Mouse (Mus musculus): ENCODE measurements around the gene Man2b1. TPM values are rescaled to one million over a fixed set of nuclear protein-coding genes. Genes with fewer than 3 reads are reported as not detected.
"Not testable (repeated sequence)": the region's sequence is repeated elsewhere in the genome, so short reads cannot be mapped to it uniquely, and the experiment has no call there.

Man2b1 gene
- polyA plus RNA-seq, 1 experiment from 2014 or later = 18.7 TPM

DNA sequence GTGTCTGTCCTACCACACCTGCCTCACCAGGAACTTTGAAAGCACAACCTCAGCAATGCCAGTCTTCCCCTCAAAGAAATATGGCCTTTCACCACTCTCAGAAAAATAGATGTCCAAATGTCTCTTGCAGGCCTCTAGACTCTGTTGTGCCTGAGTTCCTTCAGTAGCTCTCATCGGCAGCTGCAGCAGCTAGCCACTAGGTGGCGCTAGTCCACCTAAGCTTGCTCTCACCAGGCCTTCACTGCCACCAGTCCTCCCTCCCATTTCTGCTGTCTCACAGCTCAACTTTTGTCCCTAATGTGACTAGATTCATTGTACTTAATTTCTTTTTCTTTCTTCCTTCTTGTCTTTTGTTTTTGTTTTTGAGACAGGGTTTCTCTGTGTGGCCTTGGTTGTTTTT lies 6.1 kb upstream of the Man2b1 start:
- ATAC-seq (ENCODE audit: low FRiP score, low read depth) = peak; percentile 31; the same call in 1 of the 2 replicates
- 0% methylated on average over 2 of the region's 2 CpGs for WGBS
- no peaks in the 10 kb centered on the region for H3K9me3 ChIP-seq

DNA sequence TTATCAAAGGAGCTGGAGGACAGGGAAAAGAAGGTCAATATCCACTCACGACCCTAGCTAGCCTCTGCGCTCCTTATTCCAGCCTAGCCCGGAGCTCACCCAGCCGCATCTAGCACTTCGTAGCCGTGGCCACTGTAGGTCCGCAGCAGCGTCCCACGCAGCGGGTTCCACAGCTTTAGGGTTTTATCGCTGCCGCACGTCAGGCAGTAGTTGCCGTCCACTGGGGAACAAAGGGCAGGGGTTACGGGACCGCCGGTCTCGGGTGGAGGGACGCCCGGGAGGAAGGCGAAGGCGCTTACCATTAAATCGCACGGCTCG lies 2.9 kb upstream of the Man2b1 start:
- H3K9me3 ChIP-seq = no peaks in the 10 kb centered on the region
- peak overlapping the region; percentile 88 for H3K9ac ChIP-seq
- H3K4me2 ChIP-seq (replicated peaks) = peak overlapping the region; percentile 91
- H3K27me3 ChIP-seq (replicated peaks) = no peaks in the 10 kb centered on the region
- WGBS = 1% methylated on average over 25 of the region's 25 CpGs
- peaks cover 22% of the 10 kb centered on the region for H3K36me3 ChIP-seq
- no peak for ATAC-seq (ENCODE audit: low FRiP score, low read depth)
- H3K4me1 ChIP-seq = peaks cover 32% of the 10 kb centered on the region
- peak overlapping the region; percentile 15; the same call in 1 of the 2 replicates for H3K27ac ChIP-seq
- peak overlapping the region; percentile 76 for H3K4me3 ChIP-seq

More for the DNA sequence above, 6.1 kb upstream of the Man2b1 start:
- Histone ChIP-seq H3K27me3 (replicated peaks) (no peaks in the 10 kb centered on the region), H3K36me3 (peaks cover 37% of the 10 kb centered on the region), H3K9ac (no peak overlapping the region), H3K4me1 (peaks cover 31% of the 10 kb centered on the region), H3K27ac (no peak overlapping the region), H3K4me2 (replicated peaks) (no peak overlapping the region), H3K4me3 (no peak overlapping the region)

DNA sequence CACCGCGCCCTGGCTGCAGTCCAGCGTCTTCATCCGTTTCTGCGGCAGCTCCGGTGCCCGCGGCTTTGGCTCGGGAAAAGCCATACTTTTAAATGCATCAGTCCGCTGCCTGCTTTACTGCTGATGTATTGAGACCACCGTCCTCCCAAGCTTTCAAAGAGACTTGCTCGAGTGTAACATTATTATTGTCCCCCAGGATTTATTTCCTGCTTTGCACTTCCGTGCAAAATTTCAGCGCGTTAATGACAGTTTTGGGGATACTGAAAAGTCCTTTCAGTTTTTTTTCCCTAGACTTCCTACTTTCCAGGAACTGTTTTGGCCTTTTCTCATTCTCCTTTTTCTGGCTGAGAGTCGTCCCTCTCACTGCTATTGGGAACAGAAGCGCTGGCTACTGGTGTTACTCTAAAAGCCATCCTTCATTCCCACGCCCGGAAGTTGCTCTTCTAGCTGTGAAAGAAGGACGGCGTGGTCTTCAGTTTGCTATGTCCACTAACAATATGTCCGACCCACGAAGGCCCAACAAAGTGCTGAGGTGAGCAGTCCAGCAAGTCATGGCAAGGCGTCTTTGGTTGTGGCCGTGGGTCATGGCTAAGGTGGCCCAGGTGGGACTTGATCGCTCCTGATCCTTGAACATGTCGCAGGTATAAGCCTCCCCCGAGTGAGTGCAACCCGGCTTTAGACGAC lies 2.4 kb upstream of the Man2b1 start, which contains the start of gene Wdr83os:
Gene Wdr83os, plus strand, starts transcription at position 209 of the 684 bp plus-strand sequence.
- ATAC-seq (ENCODE audit: low FRiP score, low read depth) = peak; percentile 15; the same call in 1 of the 2 replicates
- Histone ChIP-seq H3K9ac (peak within 1 kb of the TSS; percentile 88), H3K27me3 (replicated peaks) (no peaks in the 10 kb centered on the region), H3K36me3 (peaks cover 22% of the 10 kb centered on the region), H3K9me3 (no peaks in the 10 kb centered on the region), H3K4me2 (replicated peaks) (peak within 1 kb of the TSS; percentile 91), H3K27ac (peak within 1 kb of the TSS; percentile 15; the same call in 1 of the 2 replicates), H3K4me1 (peaks cover 32% of the 10 kb centered on the region), H3K4me3 (peak within 1 kb of the TSS; percentile 76)
- WGBS = under 1% methylated on average over 30 of the region's 30 CpGs

DNA sequence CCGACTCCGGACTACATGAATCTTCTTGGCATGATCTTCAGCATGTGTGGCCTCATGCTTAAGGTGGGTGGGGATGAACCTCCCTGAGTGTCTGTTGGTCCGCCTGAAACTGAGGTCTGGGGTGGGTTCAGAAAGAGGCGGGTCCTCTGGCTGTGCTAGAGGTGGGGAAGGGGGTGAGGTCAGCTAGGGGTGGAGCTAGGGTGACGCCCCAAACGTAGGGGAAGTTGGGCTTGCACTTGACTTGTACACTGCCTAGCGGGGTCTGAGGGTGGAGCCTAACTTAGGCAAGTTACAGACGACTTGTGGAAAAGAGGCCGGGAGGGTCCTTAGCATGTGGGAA lies 1.9 kb upstream of the Man2b1 start, which contains the start of gene Wdr83:
Gene Wdr83, minus strand, starts transcription at position 91 of the 340 bp plus-strand sequence.
- peak; percentile 34 for ATAC-seq (ENCODE audit: low FRiP score, low read depth)
- H3K27me3 ChIP-seq (replicated peaks) = no peaks in the 10 kb centered on the region
- H3K9ac ChIP-seq = peak within 1 kb of the TSS; percentile 88
- no peaks in the 10 kb centered on the region for H3K9me3 ChIP-seq
- peak within 1 kb of the TSS; percentile 15; the same call in 1 of the 2 replicates for H3K27ac ChIP-seq
- WGBS = 2% methylated on average over 9 of the region's 9 CpGs
- peaks cover 32% of the 10 kb centered on the region for H3K4me1 ChIP-seq
- peaks cover 20% of the 10 kb centered on the region for H3K36me3 ChIP-seq
- H3K4me3 ChIP-seq = peak within 1 kb of the TSS; percentile 76
- peak within 1 kb of the TSS; percentile 91 for H3K4me2 ChIP-seq (replicated peaks)

DNA sequence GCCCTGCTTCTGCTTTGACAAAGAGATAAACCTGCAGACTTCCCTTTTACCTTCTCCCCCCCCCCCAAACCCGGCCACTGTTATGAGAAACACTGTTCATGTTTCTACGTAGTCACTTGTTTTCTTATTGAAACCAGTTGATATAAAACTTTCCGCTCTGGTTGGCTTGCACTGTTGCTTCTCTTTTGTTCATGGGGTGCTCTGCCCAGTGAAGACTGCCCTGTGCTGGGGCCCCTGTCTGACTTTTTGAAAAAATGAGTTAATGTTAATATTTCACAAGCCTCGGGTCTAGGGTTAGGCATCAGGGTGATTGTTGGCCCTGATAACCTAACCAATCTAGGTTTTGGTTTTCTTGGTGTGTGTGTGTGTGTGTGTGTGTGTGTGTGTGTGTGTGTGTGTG lies 901 bp upstream of the Man2b1 start:
- not testable (repeated sequence) for H3K27me3 ChIP-seq (replicated peaks); H3K9ac ChIP-seq; H3K27ac ChIP-seq; ATAC-seq (ENCODE audit: low FRiP score, low read depth); H3K9me3 ChIP-seq; H3K4me3 ChIP-seq
- Histone ChIP-seq H3K4me2 (replicated peaks) (peak overlapping the region; percentile 4; the same call in 1 of the 2 replicates), H3K4me1 (peaks cover 32% of the 10 kb centered on the region), H3K36me3 (peaks cover 16% of the 10 kb centered on the region)
- 92% methylated on average over 4 of the region's 4 CpGs for WGBS

DNA sequence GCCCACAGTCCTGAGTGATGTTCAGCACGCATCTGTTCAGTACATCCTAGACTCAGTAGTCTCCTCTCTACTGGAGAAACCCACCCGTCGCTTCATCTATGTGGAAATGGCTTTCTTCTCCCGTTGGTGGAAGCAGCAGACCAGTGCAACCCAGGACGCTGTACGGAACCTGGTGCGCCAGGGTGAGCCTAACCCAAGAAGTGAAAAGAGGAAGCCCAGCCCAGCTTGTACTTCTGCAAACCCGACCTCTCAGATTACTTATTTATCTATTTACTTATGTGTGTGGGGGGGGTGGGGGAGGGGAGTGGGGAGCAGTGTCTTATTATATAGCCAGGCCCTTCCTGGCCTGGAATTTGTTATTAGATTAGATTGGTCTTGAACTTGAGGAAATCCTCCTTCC lies 1.6 kb downstream of the Man2b1 start:
- no peak for ATAC-seq (ENCODE audit: low FRiP score, low read depth)
- WGBS = 89% methylated on average over 8 of the region's 8 CpGs
- peaks cover 24% of the 10 kb centered on the region for H3K36me3 ChIP-seq
- H3K9me3 ChIP-seq = no peaks in the 10 kb centered on the region
- H3K27ac ChIP-seq = no peak overlapping the region
- peaks cover 26% of the 10 kb centered on the region for H3K4me1 ChIP-seq
- no peak overlapping the region for H3K4me3 ChIP-seq
- H3K27me3 ChIP-seq (replicated peaks) = no peaks in the 10 kb centered on the region
- 0 out of 2 replicates have a peak overlapping the region, but pooled peaks have one; percentile 91 for H3K4me2 ChIP-seq (replicated peaks)
- no peak overlapping the region for H3K9ac ChIP-seq

DNA sequence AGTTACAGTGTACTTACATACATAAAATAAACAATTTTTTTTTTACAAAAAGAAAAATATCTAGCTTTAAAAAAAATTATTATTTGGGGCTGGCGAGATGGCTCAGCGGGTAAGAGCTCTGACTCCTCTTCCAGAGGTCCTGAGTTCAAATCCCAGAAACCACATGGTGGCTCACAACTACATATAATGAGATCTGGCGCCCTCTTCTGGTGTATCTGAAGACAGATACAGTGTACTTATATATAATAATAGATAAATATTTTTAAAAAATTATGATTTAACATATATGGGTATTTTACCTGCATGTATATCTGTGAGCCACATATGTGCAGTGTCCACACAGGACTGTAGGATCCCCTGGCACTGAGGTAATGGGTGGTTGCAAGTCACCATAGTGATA lies 3.2 kb downstream of the Man2b1 start:
- H3K27me3 ChIP-seq (replicated peaks) = no peaks in the 10 kb centered on the region
- WGBS = 79% methylated on average over 3 of the region's 3 CpGs

DNA sequence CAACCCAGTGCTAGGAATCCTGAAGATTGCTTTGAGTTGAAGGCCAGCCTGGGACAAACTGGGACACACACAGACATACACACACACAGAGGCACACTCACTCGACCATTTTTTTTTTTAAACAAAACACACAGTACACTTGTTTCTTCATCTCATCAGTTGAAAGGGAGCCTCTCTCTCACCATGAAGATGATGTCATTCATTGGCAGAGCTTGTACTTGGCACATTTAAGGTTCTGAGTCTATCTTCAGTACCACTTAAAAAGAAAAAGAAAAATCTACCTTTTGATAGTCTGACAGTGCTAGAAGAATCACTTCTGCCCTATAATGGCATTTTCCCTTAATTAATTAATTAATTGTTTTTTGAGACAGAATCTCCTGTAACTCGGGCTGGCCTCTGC lies 5.7 kb downstream of the Man2b1 start:
- ATAC-seq (ENCODE audit: low FRiP score, low read depth) = no peak
- no peaks in the 10 kb centered on the region for H3K27me3 ChIP-seq (replicated peaks)
- no peak overlapping the region for H3K4me3 ChIP-seq
- H3K4me1 ChIP-seq = 0 out of 2 replicates have a peak, but pooled peaks cover 2% of the 10 kb centered on the region
- WGBS = 84% methylated on average over 2 of the region's 2 CpGs
- peaks cover 33% of the 10 kb centered on the region for H3K36me3 ChIP-seq
- no peak overlapping the region for H3K4me2 ChIP-seq (replicated peaks)
- no peak overlapping the region for H3K27ac ChIP-seq
- no peaks in the 10 kb centered on the region for H3K9me3 ChIP-seq
- H3K9ac ChIP-seq = no peak overlapping the region

More for the DNA sequence above, 3.2 kb downstream of the Man2b1 start:
- H3K4me2 ChIP-seq (replicated peaks) = no peak overlapping the region
- H3K9me3 ChIP-seq = no peaks in the 10 kb centered on the region
- H3K27ac ChIP-seq = no peak overlapping the region
- no peak for ATAC-seq (ENCODE audit: low FRiP score, low read depth)
- no peak overlapping the region for H3K4me3 ChIP-seq
- H3K36me3 ChIP-seq = peaks cover 30% of the 10 kb centered on the region
- H3K9ac ChIP-seq = no peak overlapping the region
- H3K4me1 ChIP-seq = peaks cover 21% of the 10 kb centered on the region

DNA sequence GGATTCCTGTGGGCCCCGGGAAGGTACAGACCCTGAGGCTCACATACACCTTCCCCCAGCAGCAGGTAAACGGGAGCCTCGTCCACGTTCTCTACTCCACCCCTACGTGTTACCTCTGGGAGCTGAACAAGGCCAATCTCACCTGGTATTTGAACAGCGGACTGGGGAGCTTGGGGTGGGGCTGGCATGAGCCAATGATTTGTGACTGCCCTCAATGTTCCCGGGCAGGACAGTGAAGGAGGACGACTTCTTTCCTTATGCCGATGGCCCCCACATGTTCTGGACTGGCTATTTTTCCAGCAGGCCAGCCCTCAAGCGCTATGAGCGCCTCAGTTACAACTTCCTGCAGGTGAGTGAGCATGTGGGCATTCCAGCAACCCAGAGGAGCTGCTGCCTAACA lies 7.8 kb downstream of the Man2b1 start:
- H3K36me3 ChIP-seq = peaks cover 36% of the 10 kb centered on the region
- H3K4me3 ChIP-seq = no peak overlapping the region
- H3K27ac ChIP-seq = no peak overlapping the region
- no peaks in the 10 kb centered on the region for H3K27me3 ChIP-seq (replicated peaks)
- 92% methylated on average over 11 of the region's 11 CpGs for WGBS
- H3K9me3 ChIP-seq = no peaks in the 10 kb centered on the region
- H3K4me2 ChIP-seq (replicated peaks) = no peak overlapping the region
- no peaks in the 10 kb centered on the region for H3K4me1 ChIP-seq
- no peak for ATAC-seq (ENCODE audit: low FRiP score, low read depth)
- no peak overlapping the region for H3K9ac ChIP-seq

DNA sequence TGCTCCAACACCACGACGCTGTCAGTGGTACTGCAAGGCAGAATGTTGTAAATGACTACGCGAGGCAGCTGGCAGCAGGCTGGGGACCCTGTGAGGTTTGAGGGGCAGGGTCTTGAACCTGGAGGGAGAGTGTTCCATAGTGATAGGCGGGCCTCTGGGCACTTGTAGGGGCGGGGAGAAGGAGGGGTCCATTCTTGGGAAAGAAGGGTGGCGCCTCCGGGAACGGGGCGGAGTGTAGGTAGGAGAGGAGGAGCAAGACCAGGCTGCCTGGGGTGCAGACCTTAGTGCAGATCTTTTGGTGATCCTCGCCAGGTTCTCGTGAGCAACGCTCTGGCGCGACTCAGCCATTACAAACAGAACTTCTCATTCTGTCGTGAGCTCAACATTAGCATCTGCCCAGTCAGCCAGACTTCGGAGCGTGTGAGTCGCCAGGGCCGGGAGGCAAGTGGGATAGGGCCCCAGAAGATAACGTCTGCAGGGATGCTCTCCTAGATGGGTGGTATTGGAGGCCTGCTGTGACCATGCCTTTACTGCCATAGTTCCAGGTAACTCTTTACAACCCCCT lies 8.5 kb downstream of the Man2b1 start:
- H3K4me3 ChIP-seq = no peak overlapping the region
- no peaks in the 10 kb centered on the region for H3K9me3 ChIP-seq
- no peak for ATAC-seq (ENCODE audit: low FRiP score, low read depth)
- H3K27ac ChIP-seq = no peak overlapping the region
- WGBS = 33% methylated on average over 21 of the region's 21 CpGs
- no peak overlapping the region for H3K9ac ChIP-seq
- H3K4me2 ChIP-seq (replicated peaks) = no peak overlapping the region
- peaks cover 42% of the 10 kb centered on the region for H3K36me3 ChIP-seq
- no peaks in the 10 kb centered on the region for H3K4me1 ChIP-seq
- no peaks in the 10 kb centered on the region for H3K27me3 ChIP-seq (replicated peaks)

DNA sequence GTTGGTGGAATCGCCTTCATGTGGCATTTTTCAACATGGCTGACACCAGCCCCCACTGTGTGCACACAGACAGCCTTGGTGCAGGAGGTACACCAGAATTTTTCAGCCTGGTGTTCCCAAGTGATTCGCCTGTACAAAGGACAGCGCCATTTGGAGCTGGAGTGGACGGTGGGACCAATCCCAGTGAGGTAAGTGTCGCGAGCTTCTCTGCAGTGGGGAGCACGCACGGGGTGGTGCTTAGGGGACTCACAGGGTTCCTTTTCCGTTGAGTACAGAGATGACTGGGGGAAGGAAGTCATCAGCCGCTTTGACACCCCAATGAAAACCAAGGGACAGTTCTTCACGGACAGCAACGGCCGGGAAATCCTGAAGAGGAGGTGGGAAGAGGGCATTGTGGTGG lies 12.0 kb downstream of the Man2b1 start:
- H3K27ac ChIP-seq = no peak overlapping the region
- H3K36me3 ChIP-seq = peaks cover 43% of the 10 kb centered on the region
- no peak overlapping the region for H3K9ac ChIP-seq
- no peak for ATAC-seq (ENCODE audit: low FRiP score, low read depth)
- WGBS = 93% methylated on average over 13 of the region's 13 CpGs
- no peak overlapping the region for H3K4me3 ChIP-seq
- no peaks in the 10 kb centered on the region for H3K9me3 ChIP-seq
- H3K4me2 ChIP-seq (replicated peaks) = no peak overlapping the region
- no peaks in the 10 kb centered on the region for H3K27me3 ChIP-seq (replicated peaks)
- no peaks in the 10 kb centered on the region for H3K4me1 ChIP-seq

DNA sequence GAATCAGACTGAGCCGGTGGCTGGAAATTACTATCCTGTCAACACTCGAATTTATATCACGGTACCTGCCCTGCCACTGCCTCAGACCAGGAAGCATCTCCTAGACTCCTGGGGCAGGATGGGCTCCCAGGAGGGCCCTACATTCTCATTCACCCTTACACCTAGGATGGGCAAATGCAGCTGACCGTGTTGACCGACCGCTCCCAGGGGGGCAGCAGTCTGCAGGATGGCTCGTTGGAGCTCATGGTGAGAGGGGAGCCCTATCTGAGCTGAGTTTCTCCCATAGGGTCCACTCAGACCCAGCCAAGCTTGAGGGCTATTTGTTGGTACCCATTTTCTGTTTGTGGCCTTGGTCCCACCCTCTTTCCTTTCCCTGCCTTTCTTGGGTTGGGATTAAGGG lies 12.5 kb downstream of the Man2b1 start:
- no peak overlapping the region for H3K27ac ChIP-seq
- WGBS = 95% methylated on average over 7 of the region's 7 CpGs
- no peak for ATAC-seq (ENCODE audit: low FRiP score, low read depth)
- no peak overlapping the region for H3K9ac ChIP-seq
- no peaks in the 10 kb centered on the region for H3K27me3 ChIP-seq (replicated peaks)
- no peaks in the 10 kb centered on the region for H3K4me1 ChIP-seq
- H3K36me3 ChIP-seq = peaks cover 43% of the 10 kb centered on the region
- no peaks in the 10 kb centered on the region for H3K9me3 ChIP-seq
- H3K4me2 ChIP-seq (replicated peaks) = no peak overlapping the region
- no peak overlapping the region for H3K4me3 ChIP-seq

DNA sequence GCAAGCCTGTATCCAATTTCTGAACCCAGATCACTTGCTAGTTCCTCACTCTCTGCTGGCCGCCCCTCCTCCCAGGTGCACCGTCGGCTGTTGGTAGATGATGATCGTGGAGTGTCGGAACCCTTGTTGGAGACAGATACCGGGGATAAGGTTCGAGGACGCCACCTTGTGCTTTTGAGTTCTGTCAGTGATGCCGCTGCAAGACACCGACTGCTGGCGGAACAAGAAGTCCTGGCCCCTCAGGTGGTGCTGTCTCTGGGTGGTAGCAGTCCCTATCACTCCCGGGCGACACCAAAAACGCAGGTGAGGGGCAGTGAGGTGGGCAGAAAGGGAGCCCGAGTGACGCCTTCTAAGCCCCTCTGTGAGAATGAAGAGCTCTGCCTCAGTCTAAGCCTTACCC lies 13.1 kb downstream of the Man2b1 start:
- no peak overlapping the region for H3K4me3 ChIP-seq
- no peak for ATAC-seq (ENCODE audit: low FRiP score, low read depth)
- H3K9me3 ChIP-seq = no peaks in the 10 kb centered on the region
- H3K4me2 ChIP-seq (replicated peaks) = no peak overlapping the region
- no peak overlapping the region for H3K27ac ChIP-seq
- WGBS = 95% methylated on average over 16 of the region's 16 CpGs
- peaks cover 37% of the 10 kb centered on the region for H3K36me3 ChIP-seq
- H3K4me1 ChIP-seq = no peaks in the 10 kb centered on the region
- H3K27me3 ChIP-seq (replicated peaks) = no peaks in the 10 kb centered on the region
- no peak overlapping the region for H3K9ac ChIP-seq
